8 mouse cellular contexts compared by ENCODE assay signal in genomic region chr8:90708524-90708923, GRCm38 (mm10).
A peak's percentile ranks its signal among the peaks of the same experiment; 100 is the strongest.
DNase-seq lines count a peak whose midpoint lies in the region; ATAC-seq lines count a peak whose summit lies in the region.

No protein-coding gene starts in this region.

- DNase-seq in CD4-positive, CD25-positive, alpha-beta regulatory T cell, adult 2 months (ENCODE audit: low read depth, low spot score) = peak; percentile 48
- DNase-seq in WW6 (ENCODE audit: low read depth, low spot score) = peak; percentile 34
- peak; percentile 84 for DNase-seq in embryo, embryonic 10.5 days (ENCODE audit: low spot score)
- DNase-seq in heart, postnatal 4 days = peak; percentile 66
- DNase-seq in layer of hippocampus, postnatal 36 days = peak; percentile 45 to 46
- DNase-seq in midbrain, embryonic 10.5 days (ENCODE audit: low spot score) = peak; percentile 69
- DNase-seq in splenic B cell, adult 2 months (ENCODE audit: low read depth, low spot score) = peak; percentile 8

- no peaks in the 10 kb centered on the region for H3K27me3 ChIP-seq in midbrain, embryonic 10.5 days (ENCODE audit: low read depth, poor library complexity, severe bottlenecking)
- no peaks in the 10 kb centered on the region for H3K27me3 ChIP-seq in splenic B cell, adult 2 months (ENCODE audit: control insufficient read depth, insufficient read depth, low read length, poor library complexity, severe bottlenecking)

- H3K4me1 ChIP-seq in midbrain, embryonic 10.5 days = peaks cover 5% of the 10 kb centered on the region

- H3K4me3 ChIP-seq in midbrain, embryonic 10.5 days = no peak overlapping the region

- ATAC-seq in CD4-positive, CD25-positive, alpha-beta regulatory T cell, adult 4 months = no peak

- WGBS in midbrain, embryonic 10.5 days = 23% methylated on average over 5 of the region's 5 CpGs

- H3K27ac ChIP-seq in midbrain, embryonic 10.5 days (replicated peaks) = peak overlapping the region; percentile 10; the same call in 1 of the 2 replicates

- H3K9me3 ChIP-seq in midbrain, embryonic 10.5 days (replicated peaks) = no peaks in the 10 kb centered on the region

- H3K36me3 ChIP-seq in midbrain, embryonic 10.5 days = no peaks in the 10 kb centered on the region
- no peaks in the 10 kb centered on the region for H3K36me3 ChIP-seq in splenic B cell, adult 2 months (ENCODE audit: control insufficient read depth, insufficient read depth, low read length, poor library complexity, severe bottlenecking)

Comparison
In these comparisons a context has a peak if more than half of its experiments do, and no peak if none do; other contexts are left out.
1. DNase-seq: peak in every context shown above with its lines; median percentile 84 in embryo, embryonic 10.5 days; 69 in midbrain, embryonic 10.5 days; 66 in heart, postnatal 4 days; 48 in CD4-positive, CD25-positive, alpha-beta regulatory T cell, adult 2 months; 46 in layer of hippocampus, postnatal 36 days; 34 in WW6; 8 in splenic B cell, adult 2 months.